Mouse (Mus musculus): ENCODE data around the gene Zc3h4. TPM values are rescaled to one million over a fixed set of nuclear protein-coding genes. Genes with fewer than 3 reads are reported as not detected.

The Zc3h4 gene
- polyA plus RNA-seq, 1 experiment, result 40.0 TPM

DNA sequence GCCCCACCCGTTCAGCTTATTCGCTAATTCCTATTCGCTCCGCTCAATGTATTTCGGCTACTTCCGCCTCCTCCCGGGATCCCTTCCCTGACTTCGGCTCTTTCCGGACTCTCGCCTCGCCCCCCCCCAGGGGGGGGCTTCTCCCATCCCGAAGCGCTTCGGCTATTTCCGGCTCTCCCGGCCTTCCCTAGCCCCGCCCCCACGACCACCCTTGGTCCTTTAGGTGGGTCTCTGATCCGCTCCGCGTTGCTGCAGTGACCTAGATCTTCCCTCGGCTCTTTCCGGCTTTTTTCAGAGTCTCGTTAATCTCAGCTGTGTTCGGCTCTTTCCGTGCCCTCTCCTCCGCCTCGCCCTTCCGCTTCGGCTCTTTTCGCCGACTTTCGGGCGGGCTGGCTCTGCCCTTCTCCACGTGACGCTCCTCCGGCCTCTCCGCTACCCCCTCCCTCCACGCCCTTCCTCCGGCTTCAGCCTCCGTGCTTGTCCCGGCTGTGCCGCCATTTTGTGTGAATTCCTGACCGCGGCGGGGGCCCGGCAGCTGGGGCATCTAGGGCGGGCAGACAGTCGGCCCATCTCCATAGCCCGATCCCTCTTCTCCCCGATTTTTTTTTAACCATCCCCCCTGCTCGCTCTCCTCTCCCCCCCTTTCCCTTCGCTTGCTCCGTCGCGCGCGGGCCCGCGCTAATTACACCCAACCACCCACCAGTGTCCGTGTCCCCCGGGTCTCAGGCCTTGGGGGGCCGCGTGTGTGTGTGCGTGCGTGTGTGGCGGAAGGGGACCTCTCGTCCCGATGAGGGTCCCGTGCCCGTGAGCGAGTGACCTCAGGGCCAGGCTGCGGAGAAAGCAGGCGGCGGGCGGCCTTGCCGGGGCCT, 656 bp upstream of the Zc3h4 start:
- DNase-seq (ENCODE audit: extremely low spot score in 1 of 2, low spot score in 1 of 2), result peak; percentile 98

DNA sequence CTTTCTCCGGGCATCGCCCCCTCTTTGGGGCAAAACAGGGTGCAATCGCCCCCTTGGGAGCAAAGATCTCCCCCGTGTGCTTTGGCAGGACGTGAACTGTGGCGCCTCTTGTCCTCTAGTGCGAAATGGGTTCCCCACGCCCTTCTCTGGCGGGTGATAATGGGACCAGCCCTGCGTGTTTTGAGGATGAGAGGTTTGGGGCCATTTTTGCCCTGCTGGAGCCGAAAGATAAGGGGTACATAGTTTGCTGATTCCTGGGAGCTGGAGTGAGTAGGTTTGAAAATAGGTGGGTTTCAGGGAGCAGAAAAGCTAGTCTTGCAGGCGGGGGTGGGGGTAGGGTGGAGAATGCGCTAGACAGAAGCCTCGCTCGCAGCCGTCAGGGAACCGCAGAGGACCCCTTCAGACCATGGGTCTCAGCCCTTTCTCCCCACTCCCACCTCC, 1.3 kb downstream of the Zc3h4 start:
- peak in 1 of 2 experiments; percentile 41 for DNase-seq (ENCODE audit: extremely low spot score in 1 of 2, low spot score in 1 of 2)

DNA sequence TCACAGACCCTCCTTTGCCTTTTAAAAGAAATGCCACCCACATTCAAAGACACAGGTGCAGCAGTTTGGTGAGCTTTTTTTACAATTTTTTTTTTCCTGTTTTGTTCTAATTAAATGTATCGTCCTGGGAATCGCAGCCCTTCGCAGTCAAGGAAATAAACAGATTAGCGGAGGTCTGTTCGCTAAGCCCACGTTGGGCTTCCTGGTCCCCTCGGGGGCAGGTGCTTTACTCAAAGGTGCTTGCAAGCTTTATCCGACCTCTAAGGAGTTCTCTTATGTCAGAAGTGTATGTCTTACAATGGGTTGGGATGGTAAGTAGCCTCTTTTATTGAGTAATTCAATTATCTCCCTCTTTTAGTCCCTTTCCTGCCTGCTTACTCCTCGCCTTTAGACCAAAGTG, 1.7 kb downstream of the Zc3h4 start:
- no peak for DNase-seq (ENCODE audit: extremely low spot score in 1 of 2, low spot score in 1 of 2)

DNA sequence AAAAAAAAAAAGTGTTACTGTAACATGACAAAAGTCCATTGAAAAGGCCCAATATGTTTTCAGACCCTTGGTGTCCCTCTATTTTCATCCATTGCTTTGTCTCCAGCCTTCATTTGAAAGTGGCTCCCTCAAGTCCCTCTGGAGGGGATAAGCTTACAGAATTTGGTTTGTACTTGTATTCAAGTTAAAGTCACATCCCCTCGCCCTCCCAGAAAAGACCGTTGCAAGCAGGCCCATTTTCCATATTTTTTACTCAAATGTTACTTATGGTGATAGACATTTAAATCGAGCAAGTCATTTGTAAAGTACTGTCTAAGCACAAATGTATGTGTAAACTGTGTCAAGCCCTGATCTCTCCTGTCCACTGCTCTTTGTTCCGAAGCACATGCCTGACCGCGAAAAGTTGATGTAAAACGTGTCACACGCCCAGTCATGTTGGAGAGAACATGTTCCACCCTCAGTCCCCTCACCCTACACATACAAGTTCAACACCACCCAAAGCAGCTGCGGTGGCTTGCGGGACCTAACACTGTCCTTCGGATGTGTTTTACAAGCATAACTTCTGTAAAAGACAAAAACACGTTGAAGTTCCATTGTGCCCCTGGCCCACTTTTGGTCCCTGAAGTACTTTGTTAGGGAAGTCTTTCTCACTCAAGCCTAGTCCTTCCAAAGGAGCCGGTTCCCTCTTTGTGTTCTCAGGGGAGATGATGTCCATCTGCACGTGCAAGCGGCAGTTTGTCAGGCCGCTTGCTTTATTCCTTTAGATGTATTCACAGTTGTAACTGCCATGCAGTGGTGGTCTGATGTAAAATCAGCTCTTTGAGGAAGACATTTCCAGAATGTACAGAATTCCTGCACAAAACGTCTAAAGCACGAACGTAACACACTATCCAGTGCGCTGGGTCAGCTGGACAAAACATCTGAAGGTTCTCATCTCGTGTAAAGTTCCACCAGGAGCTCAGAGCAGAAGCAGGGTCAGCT, 2.5 kb downstream of the Zc3h4 start:
- DNase-seq (ENCODE audit: extremely low spot score in 1 of 2, low spot score in 1 of 2), result no peak

DNA sequence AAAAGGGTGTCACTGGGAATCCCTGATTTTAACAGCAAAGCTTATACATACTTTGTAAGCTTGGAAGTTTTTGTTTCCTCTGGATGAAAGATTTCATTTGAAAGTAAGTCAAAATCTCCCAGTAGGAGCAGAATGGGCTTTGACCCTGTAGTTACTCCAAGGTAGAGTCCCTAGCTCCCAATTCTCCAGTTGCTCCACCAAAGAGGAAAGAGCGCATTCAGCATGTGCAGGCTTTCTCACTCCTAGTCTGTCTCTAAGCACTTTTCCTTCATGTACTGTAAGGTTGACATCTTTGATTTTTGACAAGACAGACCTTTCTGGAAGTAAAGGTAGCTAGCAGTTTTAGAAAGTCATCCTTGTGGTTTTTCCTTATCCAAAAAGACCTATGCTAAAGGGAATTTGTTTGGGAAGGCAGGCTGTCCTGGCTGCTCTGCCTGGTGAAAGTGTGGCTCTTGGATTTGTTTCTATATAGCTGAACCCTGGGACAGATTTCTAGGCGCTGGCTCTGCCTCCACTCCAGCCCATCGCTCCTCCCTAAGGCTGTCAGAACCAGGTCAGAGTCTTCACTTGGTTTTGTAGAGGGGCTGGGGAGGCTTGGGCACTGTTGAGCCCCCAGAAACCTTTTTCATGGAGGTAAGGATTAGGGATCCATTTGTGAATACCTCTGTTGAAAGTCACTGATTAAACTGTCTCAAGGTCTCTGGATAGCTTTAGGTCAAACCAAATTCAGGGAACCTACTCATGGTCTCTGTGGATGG, 3.8 kb downstream of the Zc3h4 start:
- DNase-seq (ENCODE audit: extremely low spot score in 1 of 2, low spot score in 1 of 2), result no peak

DNA sequence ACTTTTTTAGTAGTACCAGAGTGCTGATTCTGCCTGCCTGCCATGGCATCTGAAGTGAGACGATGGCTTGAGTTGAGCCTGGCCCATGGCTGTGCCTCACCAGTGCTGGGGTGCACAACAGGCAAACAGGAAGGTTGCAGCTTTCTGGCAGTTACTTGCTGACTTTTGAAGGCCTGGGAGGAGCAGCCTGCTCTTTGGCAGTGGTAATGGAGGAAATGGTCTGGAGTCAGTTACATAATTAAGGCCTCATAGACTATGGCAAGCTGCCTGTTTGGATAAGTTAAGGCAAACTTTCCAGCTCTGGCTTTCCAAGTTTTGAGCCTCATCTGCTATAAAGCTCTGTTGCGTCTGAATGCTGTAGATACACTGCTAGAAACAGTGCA, 4.4 kb downstream of the Zc3h4 start:
- DNase-seq (ENCODE audit: extremely low spot score in 1 of 2, low spot score in 1 of 2), result peak in 1 of 2 experiments; percentile 28

DNA sequence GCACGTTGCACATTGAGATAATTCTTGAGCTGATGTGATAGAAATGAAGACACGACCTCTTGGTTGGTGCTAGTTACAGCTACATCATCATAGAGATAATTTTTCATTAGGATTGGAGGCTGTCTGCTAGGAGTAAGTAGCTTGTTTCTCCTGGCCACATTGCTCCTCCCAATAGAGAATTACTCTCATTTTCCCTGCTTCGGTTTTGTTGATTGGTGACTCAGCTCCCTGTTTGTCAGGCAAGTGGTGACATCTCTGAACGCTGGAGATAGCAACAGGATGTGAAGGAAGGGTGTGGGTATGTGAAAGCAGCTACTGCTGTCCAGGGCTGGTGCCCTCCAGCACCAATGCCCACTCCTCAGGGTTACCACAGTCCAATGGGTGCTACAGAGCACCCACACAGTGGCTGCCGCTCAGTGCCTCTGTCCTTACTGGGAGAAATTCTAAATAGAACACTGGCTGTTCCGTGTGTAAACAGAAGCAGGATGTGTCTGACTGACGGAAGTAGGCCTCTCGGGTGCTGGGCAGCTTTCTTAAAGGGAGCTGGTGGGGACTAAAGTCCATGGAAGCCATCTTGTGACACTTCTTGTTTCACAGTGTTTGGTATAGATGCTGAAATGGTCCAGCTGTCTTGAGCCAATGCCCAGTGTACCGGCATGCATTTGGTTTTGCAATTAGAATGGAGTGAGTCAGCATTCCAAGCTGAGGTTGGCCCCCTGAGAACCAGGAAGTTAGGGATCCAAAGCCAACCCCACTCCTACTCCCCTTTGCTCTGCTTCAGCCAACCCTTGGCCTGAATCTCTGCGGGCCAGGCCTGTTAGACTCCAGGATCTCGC, 5.0 kb downstream of the Zc3h4 start:
- DNase-seq (ENCODE audit: extremely low spot score in 1 of 2, low spot score in 1 of 2), result peak in 1 of 2 experiments; percentile 63

DNA sequence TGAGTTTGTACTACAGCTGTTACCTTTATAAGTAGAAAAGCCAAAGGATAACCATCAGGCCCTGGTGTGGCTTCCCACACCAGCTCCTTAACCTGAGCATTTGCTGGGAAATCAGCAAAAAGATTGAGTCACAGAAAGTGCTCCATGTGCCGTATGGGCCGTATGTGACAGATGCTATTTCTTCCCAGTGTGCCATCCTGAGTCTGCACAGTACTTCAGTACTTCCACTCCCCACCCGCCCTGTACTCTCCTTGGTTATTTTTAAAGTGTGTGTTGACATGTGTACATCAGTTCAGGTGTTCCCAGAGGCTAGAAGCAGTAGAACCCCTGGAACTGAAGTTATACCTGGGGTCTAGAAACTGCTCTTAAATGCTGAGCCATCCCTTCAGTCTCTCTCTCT, 6.3 kb downstream of the Zc3h4 start:
- peak in 1 of 2 experiments; percentile 7 for DNase-seq (ENCODE audit: extremely low spot score in 1 of 2, low spot score in 1 of 2)

DNA sequence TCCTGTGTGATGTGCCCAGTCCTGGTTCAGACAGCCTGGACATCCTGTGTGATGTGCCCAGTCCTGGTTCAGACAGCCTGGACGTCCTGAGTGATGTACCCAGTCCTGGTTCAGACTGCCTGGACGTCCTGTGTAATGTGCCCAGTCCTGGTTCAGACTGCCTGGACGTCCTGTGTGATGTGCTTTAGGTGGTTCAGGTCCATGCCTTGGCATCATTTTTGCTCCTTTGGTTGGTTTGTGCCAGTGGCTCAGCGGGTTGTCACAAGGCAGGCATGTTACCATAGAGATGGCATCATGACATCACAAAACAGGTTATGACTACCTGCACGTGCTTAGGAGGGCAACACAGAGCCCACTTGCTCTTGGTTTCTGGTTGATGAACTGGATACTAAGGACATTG, 10.4 kb downstream of the Zc3h4 start:
- no peak for DNase-seq (ENCODE audit: extremely low spot score in 1 of 2, low spot score in 1 of 2)

DNA sequence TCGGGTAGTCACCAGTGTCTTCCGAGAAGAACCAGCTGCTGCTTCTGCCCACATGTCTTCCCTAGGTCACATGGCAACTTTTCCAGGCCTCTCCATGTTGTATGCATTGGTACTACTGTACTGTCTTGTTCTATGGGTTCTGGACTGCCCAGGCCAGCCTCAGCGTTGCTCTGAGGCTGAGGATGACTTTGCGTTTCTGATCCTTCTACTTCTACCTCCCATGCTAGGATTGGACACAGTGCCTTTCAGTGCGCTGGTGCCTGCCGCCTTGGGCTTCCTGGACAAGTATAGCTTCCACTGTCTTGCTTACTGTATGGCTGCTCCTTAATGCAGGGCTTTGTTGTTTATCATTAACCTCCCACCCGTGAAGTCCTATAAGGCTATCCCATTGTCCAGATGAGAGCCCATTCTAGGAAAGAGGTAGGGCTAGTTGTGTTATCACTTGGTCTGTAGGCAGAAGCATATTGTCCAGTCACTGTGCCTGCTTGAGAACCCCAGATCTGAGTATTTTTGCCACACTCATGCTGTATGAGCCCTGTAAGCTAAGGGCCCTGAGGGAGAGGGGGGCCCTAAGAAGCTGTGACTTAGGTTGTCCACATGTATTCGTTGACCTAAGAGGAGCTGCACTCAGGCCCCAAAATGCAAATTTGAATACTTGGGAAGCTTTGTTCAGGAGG, 11.6 kb downstream of the Zc3h4 start:
- no peak for DNase-seq (ENCODE audit: extremely low spot score in 1 of 2, low spot score in 1 of 2)

DNA sequence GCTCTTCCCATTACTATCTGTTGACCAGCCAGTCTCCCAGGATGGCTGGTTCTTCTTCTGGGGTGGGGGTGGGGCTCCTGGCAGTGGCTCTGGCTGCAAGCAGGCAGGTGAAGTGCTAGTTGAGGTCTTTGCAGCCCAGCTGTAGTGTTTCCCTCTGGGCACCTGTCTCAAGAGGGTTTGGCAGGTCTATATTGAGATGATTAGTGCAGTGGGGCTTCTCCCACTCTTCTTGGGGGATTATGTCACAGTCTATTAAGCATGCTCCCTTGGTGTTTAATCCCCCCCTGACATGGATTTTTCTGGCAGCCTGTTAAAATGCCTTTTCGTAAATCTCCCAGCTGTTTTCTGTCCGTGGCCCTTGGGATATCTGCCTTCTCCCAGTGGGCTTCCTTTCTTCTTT, 12.2 kb downstream of the Zc3h4 start:
- DNase-seq (ENCODE audit: extremely low spot score in 1 of 2, low spot score in 1 of 2), result no peak

DNA sequence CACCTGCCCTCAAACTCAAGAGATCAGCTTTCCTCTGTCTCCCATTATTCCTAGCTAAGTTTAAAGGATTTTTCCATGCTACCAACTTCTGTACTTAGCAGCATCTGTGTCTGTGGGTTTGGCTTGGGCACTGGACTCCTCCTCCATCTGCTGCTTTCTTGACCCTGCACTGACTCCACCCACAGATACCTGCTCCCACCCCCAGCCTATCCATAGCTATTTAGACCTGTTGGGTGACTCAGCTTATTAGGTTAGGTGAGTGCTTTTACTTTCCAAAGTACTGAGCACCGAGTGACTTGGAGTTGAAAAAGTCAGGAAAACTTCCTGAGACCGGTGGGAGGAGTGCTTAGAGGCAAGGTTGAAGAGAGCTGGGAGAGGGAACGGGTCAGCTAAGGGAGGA, 14.7 kb downstream of the Zc3h4 start:
- no peak for DNase-seq (ENCODE audit: extremely low spot score in 1 of 2, low spot score in 1 of 2)

DNA sequence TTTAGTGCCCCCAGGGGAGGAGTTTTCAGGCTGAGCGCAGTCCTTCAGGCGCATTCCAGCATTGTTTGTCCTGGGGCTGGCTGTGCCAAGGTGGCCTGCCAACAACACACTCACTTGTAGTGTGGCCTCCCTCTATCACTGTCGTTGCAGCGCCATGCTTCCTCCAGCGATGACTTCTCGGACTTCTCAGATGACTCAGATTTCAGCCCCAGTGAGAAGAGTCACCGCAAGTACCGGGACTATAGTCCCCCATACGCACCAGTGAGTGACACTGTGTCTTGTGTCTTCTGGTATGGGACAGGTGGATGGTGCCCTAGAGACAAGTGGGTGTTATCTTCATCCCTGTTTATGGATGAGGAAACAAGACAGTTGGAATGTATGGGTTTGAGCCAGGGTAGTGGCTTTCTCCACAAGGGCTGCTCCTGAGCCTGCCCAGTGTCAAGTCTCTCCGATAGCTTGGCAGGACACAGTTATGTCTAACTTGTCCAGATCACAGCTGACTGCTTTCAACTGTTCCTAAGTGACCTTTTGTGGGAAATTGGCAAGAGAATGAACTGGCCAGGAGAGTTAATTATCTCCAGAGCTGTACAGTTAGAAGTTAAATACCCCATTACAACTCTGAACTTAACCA, 16.5 kb downstream of the Zc3h4 start:
- no peak for DNase-seq (ENCODE audit: extremely low spot score in 1 of 2, low spot score in 1 of 2)

DNA sequence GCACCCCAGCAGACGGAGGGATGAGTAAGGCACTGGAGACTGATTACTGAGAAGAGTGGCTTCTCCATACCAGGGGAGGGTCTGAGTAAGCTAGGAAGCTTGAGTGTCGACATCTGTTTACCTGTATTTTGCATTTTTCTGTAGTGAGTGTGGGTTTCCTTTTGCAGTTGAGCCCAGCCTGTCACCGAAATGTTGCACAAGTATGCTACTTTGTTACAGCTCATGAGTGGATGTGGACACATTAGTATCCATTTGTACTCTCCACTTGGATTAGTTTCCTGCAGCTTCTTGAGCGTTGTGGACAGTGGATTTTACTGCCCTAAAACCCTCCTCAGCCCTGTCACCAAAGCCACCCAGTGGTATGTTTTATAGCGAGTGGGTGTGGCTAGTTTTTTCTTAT, 18.0 kb downstream of the Zc3h4 start:
- no peak for DNase-seq (ENCODE audit: extremely low spot score in 1 of 2, low spot score in 1 of 2)

DNA sequence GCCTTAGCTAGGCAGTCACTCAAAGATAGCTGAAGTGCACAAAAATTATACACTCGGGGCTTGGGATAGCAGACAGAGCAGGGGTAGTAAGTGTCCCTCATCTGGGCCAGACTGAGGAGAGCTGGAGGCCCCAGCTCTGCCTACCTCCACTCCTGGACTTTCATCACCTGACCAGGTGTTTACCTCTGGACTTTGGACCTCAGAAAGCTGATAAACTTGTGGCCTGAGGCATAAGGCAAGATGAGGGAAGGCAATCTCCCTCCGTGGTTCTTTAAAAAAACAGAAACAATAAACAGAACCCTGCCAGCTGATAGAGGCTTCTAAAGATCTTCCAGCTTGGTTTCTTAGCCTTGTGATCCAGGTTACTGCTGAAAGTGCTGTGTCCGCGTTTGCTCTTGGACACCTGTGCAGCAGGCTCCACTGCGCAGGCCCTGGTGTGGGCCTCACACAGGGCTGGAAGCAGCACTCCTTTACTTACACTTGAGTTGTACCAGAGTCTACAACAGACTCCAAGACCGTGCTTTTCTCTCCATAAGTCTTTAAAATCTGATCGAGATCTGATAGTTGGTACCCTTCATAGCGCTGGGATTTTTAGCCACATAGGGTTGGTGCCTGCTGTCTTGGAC, 19.9 kb downstream of the Zc3h4 start:
- DNase-seq (ENCODE audit: extremely low spot score in 1 of 2, low spot score in 1 of 2), result no peak

DNA sequence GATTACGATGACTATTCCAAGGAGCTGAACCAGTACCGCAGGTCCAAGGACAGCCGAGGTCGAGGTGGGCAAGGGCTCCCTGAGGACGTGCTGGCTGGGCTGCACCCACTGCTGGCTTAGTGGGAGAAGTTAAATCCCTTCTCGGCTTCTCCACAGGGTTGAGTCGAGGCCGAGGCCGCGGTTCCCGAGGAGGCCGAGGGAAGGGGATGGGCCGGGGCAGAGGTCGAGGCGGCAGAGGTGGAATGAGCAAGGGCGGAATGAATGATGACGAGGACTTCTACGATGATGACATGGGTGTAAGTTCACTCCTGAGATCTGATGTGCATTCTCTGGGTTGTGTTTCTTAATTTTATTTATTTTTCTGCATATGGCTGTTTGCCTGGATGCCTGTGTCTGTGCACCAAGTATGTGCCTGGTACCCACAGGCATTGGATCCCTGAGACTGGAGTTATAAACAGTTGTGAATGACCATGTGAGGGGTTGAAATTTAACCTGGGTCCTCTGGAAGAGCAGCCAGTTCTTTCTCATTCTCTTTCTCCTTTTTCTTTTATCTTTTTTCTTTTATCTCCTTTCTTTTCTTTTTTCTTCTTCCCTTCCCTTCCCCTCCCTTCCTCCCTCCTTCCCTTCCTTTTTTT, 21.6 kb downstream of the Zc3h4 start:
- no peak for DNase-seq (ENCODE audit: extremely low spot score in 1 of 2, low spot score in 1 of 2)

DNA sequence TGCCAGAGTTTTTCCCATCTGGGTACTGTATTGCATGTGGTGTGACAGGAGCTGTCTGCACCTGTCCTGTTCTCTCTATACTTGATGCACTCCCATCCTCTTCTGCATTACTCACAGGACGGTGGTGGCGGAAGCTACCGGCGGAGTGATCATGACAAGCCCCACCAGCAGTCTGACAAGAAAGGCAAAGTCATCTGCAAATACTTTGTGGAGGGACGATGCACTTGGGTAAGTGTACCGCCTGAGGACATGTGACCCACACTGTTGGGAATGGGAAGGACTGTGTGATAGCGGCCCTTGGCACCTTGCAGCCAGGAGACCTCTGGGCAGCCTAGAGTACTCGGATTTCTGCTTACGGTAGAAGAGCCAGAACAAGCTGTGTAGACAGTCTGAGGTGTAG, 23.0 kb downstream of the Zc3h4 start:
- DNase-seq (ENCODE audit: extremely low spot score in 1 of 2, low spot score in 1 of 2), result no peak

DNA sequence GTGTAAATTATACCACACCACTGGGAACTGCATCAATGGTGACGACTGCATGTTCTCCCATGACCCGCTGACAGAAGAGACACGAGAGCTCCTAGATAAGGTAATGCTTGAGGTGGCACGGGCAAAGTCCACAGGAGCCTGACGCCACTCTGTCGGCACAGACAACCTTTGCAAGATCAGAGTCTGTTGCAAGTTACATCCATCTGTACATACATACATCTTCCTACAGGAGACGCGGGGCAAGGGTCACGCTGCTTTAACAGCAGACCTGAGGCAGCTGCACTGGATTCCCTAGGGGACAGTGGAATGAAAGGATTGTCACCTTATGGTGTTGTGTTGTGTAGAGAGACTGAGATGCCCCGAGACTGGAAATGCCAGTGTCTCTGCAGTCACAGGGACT, 25.0 kb downstream of the Zc3h4 start:
- DNase-seq (ENCODE audit: extremely low spot score in 1 of 2, low spot score in 1 of 2), result no peak
